Mouse (Mus musculus) liver, embryonic 12.5 days (tissue): ENCODE results near the gene Dnaic1. TPM values are rescaled to one million over a fixed set of nuclear protein-coding genes. Genes with fewer than 3 reads are reported as not detected.

Experiments
- polyA plus RNA-seq: library from polyadenylated mRNA; unstranded; fragments of >200 nt; fragmentation: Nextera tagmentation; extraction: Ambion mirVana; gene quantifications from 2 replicates; pipeline ENCODE4 v1.2.1, GENCODE M21; 2016

Dnaic1 gene
- polyA plus RNA-seq, 1 experiment from 2014 or later, result 0.51 TPM

Other genes starting within 250 kb of the Dnaic1 start
- gene Ubap1, start 220.8 kb upstream of the Dnaic1 start, polyA plus RNA-seq, result 28.3 and 28.5 TPM in 2 replicates
- gene Kif24, start 104.9 kb upstream of the Dnaic1 start, polyA plus RNA-seq, result 9.0 and 9.5 TPM in 2 replicates
- gene Nudt2, start 104.6 kb upstream of the Dnaic1 start, polyA plus RNA-seq, result 30.9 and 31.7 TPM in 2 replicates
- 0.57 and 0.98 TPM in 2 replicates for gene AI464131, start 66.7 kb upstream of the Dnaic1 start, polyA plus RNA-seq
- not detected in 2 replicates for gene 1110017D15Rik, start 52.4 kb upstream of the Dnaic1 start, polyA plus RNA-seq
- 1.0 and 2.0 TPM in 2 replicates for gene Fam219a, start 237 bp upstream of the Dnaic1 start, polyA plus RNA-seq
- gene Enho, start 70.5 kb downstream of the Dnaic1 start, polyA plus RNA-seq, result 1.1 and 1.5 TPM in 2 replicates
- 1.4 and 1.7 TPM in 2 replicates for gene Cntfr, start 127.3 kb downstream of the Dnaic1 start, polyA plus RNA-seq
- 39.7 and 43.0 TPM in 2 replicates for gene Il11ra1, start 130.2 kb downstream of the Dnaic1 start, polyA plus RNA-seq
- gene Rpp25l, start 143.8 kb downstream of the Dnaic1 start, polyA plus RNA-seq, result 39.1 and 44.9 TPM in 2 replicates
- 89.7 and 92.2 TPM in 2 replicates for gene Dctn3, start 153.4 kb downstream of the Dnaic1 start, polyA plus RNA-seq
- gene Arid3c, start 161.4 kb downstream of the Dnaic1 start, polyA plus RNA-seq, result not detected in 2 replicates
- 25.2 and 25.7 TPM in 2 replicates for gene Galt, start 185.5 kb downstream of the Dnaic1 start, polyA plus RNA-seq
- gene Sigmar1, start 186.4 kb downstream of the Dnaic1 start, polyA plus RNA-seq, result 49.6 and 51.2 TPM in 2 replicates
- 9.8 and 10.3 TPM in 2 replicates for gene Ccl27a, start 204.5 kb downstream of the Dnaic1 start, polyA plus RNA-seq